Mouse (Mus musculus): ENCODE measurements at regions not wholly inside any gene's neighbourhood (a gene's known extent, or its start where the extent isn't known, plus 50 kb on each side); places are given as distances from the start of the nearest gene placed in this dataset.

GRCm38 (mm10) chrX:164878336-164878735 lies 101.8 kb downstream of the Mospd2 start:
- DNase-seq = no peak

GRCm38 (mm10) chrX:164840393-164840792 lies 139.8 kb downstream of the Mospd2 start:
- DNase-seq = no peak

GRCm38 (mm10) chrX:164820906-164821305 lies 159.3 kb downstream of the Mospd2 start:
- DNase-seq = no peak

- DNase-seq = peak; percentile 41 to 54
These were observed 192.9 kb downstream of the Mospd2 start for GRCm38 (mm10) chrX:164787293-164787692.

- no peak for DNase-seq
These were observed 215.3 kb downstream of the Mospd2 start for GRCm38 (mm10) chrX:164764919-164765318.

- DNase-seq = no peak
These were observed 216.3 kb downstream of the Mospd2 start for GRCm38 (mm10) chrX:164763764-164764445.

GRCm38 (mm10) chrX:164745552-164746217 lies 234.5 kb downstream of the Mospd2 start:
- no peak for DNase-seq
